Mouse (Mus musculus) natural killer cell, adult 2 months (primary cell): ENCODE measurements at regions not wholly inside any gene's neighbourhood (a gene's known extent, or its start where the extent isn't known, plus 50 kb on each side); places are given as distances from the start of the nearest gene placed in this dataset.
A peak's percentile ranks its signal among the peaks of the same experiment; 100 is the strongest.

Experiments used
- DNase-seq, 2 experiments: peaks; one replicate each; pipeline ENCODE4 v3.0.0; 2022; ENCODE audit warnings: low spot score in 2 of 2

DNA sequence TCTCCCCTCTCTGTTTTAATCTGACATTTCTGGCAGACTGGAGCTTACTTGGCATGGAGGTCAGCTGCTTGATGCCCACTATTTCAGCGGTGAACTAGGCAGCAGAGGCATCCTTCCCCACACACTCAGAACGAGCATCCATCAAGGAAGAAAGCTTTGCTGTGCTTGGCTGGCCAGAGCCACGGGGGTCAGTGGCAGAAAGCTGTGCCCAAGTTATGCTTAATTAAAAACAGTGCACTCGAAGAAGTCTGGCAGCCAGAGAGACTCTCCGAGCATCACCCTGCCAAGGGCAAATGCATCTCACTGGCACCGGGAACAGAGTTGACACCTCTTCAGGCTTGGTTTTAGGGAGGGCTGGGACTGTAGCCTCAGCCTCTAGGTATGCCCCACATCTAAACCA, 168.3 kb downstream of the Gm45692 start:
- no peak for DNase-seq

GRCm38 (mm10) chr8:26288163-26288562, 168.8 kb downstream of the Gm45692 start:
- no peak for DNase-seq

- DNase-seq: no peak
Observed at GRCm38 (mm10) chr8:26298066-26298804, 178.9 kb downstream of the Gm45692 start.

DNA sequence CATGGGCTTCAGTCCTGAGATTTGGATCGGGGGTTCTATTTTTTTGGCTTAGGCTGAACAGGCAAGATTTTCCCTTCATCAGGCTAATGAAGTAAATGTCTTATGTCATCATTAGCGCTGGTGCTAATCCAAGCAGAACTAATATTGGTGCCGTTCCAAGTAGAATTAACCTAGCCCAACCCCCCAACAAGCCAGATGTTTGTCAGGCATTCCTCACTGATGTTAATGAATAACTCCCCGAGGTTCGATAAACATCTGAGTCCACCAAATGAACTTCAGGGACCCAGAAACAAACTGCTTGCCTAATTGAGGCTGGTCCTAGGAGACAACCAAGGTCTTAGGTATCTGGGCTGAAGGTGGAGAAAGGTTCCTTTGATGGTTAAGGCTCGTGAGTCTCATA, 180.9 kb downstream of the Gm45692 start:
- DNase-seq: no peak

DNA sequence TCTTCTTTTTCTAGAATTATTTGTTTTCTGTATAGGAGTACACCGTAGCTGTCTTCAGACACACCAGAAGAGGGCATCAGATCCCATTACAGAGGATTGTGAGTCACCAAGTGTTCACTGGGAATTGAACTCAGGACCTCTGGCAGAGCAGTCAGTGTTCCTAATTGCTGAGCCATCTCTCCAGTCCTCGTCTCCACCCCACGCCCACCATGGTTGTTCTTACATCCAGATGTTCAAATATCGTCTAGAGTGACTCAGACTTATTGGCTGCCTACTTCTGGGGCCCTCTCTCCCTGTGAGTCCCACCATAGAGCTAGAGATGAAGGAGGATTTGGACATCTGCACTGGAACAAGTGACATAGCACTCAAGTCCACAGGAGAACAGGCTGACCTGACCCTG, 182.6 kb downstream of the Gm45692 start:
- no peak for DNase-seq

GRCm38 (mm10) chr8:26304566-26304965, 185.2 kb downstream of the Gm45692 start:
- DNase-seq: no peak

GRCm38 (mm10) chr8:26305061-26305879, 185.9 kb downstream of the Gm45692 start:
- DNase-seq: no peak

DNA sequence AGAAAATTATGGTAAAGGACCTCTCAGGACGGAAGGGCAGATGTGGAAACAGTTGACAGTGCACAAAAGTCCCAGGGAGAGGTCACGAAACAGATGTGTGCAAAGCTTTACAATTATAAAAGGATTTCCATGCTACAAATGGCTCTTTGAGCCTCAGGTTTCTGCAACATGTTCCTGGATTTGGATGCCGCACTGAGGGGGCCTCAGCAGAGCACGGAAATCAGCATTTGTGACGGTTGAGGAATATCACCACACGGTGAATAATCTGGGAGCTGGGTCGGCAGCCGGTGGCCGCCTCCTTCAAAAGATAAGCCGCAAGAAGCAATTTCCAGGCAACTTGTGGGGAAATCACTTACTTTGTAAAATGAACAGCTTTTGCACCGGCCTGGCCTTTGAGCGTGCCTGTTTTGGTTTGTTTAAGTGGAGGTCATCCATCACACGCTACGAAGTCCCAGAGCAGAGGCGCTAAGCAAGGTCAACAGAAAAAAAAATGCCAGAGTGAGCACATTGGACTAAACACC, 188.8 kb downstream of the Gm45692 start:
- DNase-seq: no peak

DNA sequence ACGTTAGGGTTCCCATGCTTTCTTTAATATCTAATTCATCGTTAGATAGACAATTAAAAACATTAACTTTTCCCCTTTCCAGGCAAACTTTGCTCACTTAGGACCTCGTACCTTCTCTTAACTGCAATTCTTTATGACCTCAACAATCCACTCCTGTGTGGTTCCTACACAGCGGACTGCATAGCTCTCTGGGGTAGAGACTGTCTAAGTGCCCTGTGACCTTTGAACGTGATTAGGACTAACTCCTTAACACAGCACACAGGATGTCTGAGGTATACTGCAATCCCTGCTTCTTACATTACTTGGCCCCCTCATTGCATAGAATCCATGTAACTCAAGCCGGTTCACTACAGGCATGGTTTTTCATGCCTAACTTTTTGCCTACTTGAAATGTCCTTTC, 190.4 kb downstream of the Gm45692 start:
- DNase-seq: no peak

DNA sequence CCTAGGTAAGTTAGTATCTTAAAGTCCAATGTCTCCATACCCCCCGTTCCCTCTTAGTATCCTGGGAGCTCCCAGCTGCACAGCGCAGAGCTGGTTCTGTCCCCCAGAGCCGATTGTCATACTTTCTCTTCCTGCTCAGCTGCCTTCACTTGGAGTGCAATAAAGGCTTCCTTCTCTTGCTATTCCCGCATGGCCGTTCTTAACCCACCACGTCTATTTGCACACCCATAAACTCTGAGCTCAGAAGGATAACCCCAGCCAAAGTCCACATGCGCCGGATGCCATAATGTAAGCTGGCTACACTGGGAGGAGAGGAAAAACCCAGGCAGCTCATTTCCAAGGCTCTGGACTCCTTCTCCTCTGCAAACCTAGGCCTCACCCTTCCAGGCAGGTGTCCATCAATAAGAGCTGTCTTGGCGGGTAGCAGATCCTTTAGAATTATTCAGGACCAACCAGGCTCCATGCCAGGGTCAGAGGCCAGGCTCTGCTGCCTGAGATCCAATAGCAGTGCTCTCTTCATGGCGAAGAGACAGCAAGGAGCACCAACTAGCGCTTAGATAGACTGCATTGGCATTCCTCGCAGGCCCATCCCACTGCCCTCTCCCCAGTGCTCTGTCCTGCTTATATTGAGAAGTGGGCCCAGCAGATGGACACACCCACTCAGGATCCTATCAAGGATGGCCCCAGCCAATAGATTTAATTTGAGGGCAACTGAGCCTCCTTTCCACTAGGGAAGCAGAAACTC, 204.4 kb downstream of the Gm45692 start:
- DNase-seq: no peak

GRCm38 (mm10) chr8:26324606-26325005, 205.3 kb downstream of the Gm45692 start:
- DNase-seq: no peak

- DNase-seq: no peak
Observed at GRCm38 (mm10) chr8:26329813-26330212, 210.5 kb downstream of the Gm45692 start.

DNA sequence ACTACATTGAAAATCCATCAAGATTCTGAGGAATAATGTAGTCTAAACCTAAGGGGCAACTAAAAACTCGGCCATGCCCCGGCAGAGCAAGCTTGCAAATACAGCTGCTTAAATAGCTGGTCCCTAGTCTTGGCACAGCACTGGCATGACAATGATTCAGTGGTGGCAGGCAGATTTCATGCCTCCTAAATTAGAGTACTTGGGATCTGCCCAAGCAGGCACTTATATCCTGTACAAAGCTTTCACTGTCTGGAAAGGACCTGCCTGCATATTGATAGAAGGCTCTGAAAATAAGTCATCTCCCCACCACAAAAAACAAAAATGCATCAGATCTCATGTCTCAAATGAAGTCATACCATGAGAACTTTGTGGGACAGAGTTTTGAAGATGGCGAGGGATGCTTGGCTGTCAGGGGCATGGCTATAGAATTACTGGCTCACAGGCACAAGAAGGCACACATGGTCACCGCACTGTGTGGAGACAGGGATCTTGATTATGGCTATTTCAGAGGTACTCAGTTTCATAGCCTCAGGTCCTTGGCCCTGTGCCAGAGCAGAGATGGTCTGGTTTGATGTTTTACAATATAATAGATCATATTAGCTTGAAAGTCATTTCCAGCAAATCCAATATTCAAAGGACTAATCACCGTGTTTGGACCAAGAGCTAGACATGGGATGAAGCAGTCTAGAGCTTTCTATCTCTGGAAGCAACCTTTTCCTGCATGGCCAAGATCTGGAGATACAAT, 217.7 kb downstream of the Gm45692 start:
- DNase-seq: no peak

- DNase-seq: peak; percentile 7 to 51
Observed at GRCm38 (mm10) chr8:26345078-26345477, 225.7 kb downstream of the Gm45692 start.

- no peak for DNase-seq
Observed at GRCm38 (mm10) chr8:26349231-26349630, 229.9 kb downstream of the Gm45692 start.

DNA sequence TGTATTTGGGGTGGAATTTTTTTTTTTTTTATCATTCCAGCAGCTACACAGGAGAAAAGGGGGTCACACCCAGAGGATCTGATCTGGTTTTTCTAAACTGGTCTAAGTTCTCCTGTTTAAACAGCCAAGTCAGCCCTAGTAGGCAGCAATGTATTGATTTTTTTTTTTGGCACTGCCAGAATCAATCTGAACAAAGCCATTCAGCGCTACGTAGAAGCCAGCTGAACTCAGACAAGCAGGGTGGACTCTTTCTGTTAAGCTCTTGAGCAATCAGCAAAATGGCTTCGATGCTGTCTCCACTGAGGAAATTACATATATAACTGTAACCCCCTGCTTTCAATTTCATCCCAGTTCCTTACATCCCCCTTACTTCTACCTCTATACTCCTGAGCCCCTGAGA, 230.5 kb downstream of the Gm45692 start:
- no peak for DNase-seq

DNA sequence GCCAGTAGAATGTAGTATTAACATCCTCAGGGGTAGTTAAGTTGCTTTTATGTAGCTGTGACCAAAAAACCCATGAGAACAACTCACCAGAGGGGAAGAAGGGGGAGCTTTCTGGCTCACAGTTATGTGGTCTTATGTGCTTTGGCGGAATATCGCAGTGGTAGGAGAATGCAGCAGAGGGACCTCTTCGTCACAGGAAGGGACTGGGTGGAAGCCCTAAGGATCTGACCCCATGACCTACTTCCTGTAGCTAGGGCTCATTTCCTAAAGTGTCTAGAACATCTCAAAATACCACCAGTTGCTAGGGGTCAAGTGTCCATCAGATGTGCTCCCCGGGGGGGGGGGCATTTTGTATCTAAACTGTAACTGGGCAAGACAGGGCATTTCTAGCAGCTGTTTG, 231.3 kb downstream of the Gm45692 start:
- no peak for DNase-seq

DNA sequence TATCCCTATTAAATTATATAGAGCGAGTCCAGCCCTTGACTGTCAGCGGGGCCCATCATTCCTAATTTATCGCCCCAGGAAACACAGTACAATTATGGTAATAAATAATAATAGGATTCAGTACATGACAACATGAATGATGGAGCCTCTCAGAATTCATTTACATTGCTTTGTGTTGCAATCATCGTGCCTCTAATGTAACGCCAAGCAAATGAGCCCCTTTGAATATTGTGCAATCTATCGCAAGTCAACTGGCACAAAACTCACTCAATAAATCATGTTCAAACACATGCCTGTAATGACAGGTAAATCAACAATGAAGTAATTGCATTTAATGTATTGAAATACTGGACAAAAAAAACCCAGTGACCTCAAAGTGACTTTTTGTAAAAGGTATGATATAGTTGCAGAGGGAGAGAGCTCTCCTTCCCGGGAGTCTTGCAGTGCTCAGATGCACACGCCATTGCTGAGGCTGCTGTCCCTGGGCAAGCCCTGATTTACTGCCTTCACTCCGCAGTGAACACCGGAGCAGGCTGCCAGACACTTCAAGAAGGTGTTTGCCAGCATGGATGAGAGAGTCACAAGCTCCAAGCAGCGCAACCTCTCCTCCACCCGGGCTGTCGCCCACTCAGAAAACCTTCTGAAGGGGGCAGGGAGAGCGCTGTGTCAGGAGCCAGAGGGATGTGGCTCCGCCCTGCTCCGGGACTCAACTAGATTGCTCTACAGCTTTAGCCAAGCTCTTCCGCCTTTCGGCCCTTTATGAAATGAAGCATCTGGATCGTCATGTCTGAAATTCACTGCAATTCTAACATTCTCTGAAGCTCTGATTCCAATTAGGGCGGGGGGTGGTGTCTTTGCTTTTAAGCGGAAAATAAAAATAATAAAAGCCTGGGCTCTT, 232.6 kb downstream of the Gm45692 start:
- no peak for DNase-seq

GRCm38 (mm10) chr8:26352541-26353010, 233.2 kb downstream of the Gm45692 start:
- DNase-seq: no peak

DNA sequence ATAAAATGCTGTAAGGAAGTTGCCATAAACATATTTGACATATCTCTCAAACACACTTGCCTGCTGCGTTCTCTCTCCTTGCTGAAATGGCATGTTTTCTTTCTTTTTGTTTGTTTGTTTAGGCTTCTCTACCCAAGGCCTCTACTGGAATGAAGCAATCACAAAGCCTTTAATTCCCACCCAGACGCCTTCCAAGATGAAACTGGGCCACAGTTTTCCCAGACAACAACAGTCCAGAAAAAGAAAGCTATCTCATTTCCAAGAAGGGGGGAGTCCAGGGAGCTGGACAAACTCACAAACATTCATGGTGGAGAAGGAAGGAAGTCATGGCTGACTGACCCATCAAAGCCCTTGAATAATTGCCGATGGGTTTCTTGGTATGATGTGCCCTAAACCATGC, 234.1 kb downstream of the Gm45692 start:
- DNase-seq: no peak
